Comparison of ENCODE assay signal across 8 mouse cellular contexts in the genomic region with DNA sequence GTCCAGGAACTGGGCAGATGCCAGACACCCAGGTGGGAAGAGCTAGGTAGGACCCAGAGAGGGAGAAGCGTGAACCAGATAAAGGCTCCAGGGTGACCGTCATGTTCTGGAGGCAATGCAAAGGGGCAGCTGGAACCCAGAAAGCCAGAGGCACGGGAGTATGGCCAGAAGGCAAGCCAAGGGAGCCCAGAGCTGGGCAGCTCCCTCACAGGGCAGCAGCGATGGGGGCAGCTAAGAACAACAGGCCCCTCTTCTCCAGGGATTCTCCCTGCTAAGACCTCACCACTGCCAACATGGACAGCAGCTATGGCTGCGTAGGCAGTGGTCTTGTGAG. TPM values are rescaled to one million over a fixed set of nuclear protein-coding genes. Genes with fewer than 3 reads are reported as not detected.
DNase-seq lines count a peak whose midpoint lies in the region; ATAC-seq lines count a peak whose summit lies in the region.

No protein-coding gene starts in this region.

- no peaks in the 10 kb centered on the region for H3K9me3 ChIP-seq in kidney, embryonic 14.5 days (ENCODE audit: control insufficient read depth, low read length)
- no peaks in the 10 kb centered on the region for H3K9me3 ChIP-seq in embryonic facial prominence, embryonic 12.5 days
- no peaks in the 10 kb centered on the region for H3K9me3 ChIP-seq in hindbrain, embryonic 13.5 days
- no peaks in the 10 kb centered on the region for H3K9me3 ChIP-seq in midbrain, embryonic 13.5 days

- H3K36me3 ChIP-seq in kidney, embryonic 14.5 days (ENCODE audit: control insufficient read depth, insufficient read depth, low read length): peaks cover 12% of the 10 kb centered on the region; the same call in 1 of the 2 replicates
- H3K36me3 ChIP-seq in embryonic facial prominence, embryonic 12.5 days: no peaks in the 10 kb centered on the region
- H3K36me3 ChIP-seq in hindbrain, embryonic 13.5 days: peaks cover 38% of the 10 kb centered on the region
- peaks cover 39% of the 10 kb centered on the region for H3K36me3 ChIP-seq in midbrain, embryonic 13.5 days

- H3K4me2 ChIP-seq in kidney, embryonic 14.5 days (replicated peaks; ENCODE audit: low read depth, low read length): peak overlapping the region; percentile 55
- H3K4me2 ChIP-seq in embryonic facial prominence, embryonic 12.5 days (replicated peaks): peak overlapping the region; percentile 60
- peak overlapping the region; percentile 59 for H3K4me2 ChIP-seq in hindbrain, embryonic 13.5 days
- peak overlapping the region; percentile 53; the same call in 1 of the 2 replicates for H3K4me2 ChIP-seq in midbrain, embryonic 13.5 days (replicated peaks)

- H3K27ac ChIP-seq in kidney, embryonic 14.5 days (ENCODE audit: low read depth, low read length): peak overlapping the region; percentile 57; the same call in 1 of the 2 replicates
- no peak overlapping the region for H3K27ac ChIP-seq in embryonic facial prominence, embryonic 12.5 days
- H3K27ac ChIP-seq in hindbrain, embryonic 13.5 days: peak overlapping the region; percentile 92
- peak overlapping the region; percentile 74 for H3K27ac ChIP-seq in midbrain, embryonic 13.5 days

- no peak for DNase-seq in kidney, postnatal 14 days
- DNase-seq in embryo, embryonic 10 days (ENCODE audit: low spot score): no peak
- DNase-seq in thymus, postnatal 36 days: no peak
- DNase-seq in cerebellum, adult 8-10 months: no peak

- H3K9ac ChIP-seq in kidney, embryonic 14.5 days (ENCODE audit: low read depth, low read length): no peak overlapping the region
- H3K9ac ChIP-seq in embryonic facial prominence, embryonic 12.5 days: 0 out of 2 replicates have a peak overlapping the region, but pooled peaks have one; percentile 63
- H3K9ac ChIP-seq in hindbrain, embryonic 13.5 days: peak overlapping the region; percentile 75; the same call in 1 of the 2 replicates
- 0 out of 2 replicates have a peak overlapping the region, but pooled peaks have one; percentile 64 for H3K9ac ChIP-seq in midbrain, embryonic 13.5 days (replicated peaks)

- ATAC-seq in kidney, embryonic 14.5 days (ENCODE audit: low FRiP score, low TSS enrichment): no peak
- ATAC-seq in embryonic facial prominence, embryonic 12.5 days (ENCODE audit: insufficient number of reproducible peaks, insufficient read depth, low FRiP score, low TSS enrichment): no peak
- ATAC-seq in hindbrain, embryonic 13.5 days (ENCODE audit: low FRiP score): peak; percentile 33
- 0 out of 2 replicates have a peak, but pooled peaks have one; percentile 9 for ATAC-seq in midbrain, embryonic 13.5 days

- no peak overlapping the region for H3K4me3 ChIP-seq in kidney, embryonic 14.5 days (ENCODE audit: low read length)
- H3K4me3 ChIP-seq in embryonic facial prominence, embryonic 12.5 days: peak overlapping the region; percentile 20; the same call in 1 of the 2 replicates
- H3K4me3 ChIP-seq in hindbrain, embryonic 13.5 days: peak overlapping the region; percentile 28; the same call in 1 of the 2 replicates
- no peak overlapping the region for H3K4me3 ChIP-seq in midbrain, embryonic 13.5 days (replicated peaks)

- WGBS in kidney, embryonic 14.5 days: 35% methylated on average over 5 of the region's 5 CpGs
- 46% methylated on average over 5 of the region's 5 CpGs for WGBS in embryonic facial prominence, embryonic 12.5 days
- 27% methylated on average over 5 of the region's 5 CpGs for WGBS in hindbrain, embryonic 13.5 days
- 48% methylated on average over 5 of the region's 5 CpGs for WGBS in midbrain, embryonic 13.5 days

- H3K27me3 ChIP-seq in kidney, embryonic 14.5 days (ENCODE audit: control insufficient read depth, insufficient read depth, low read length): no peaks in the 10 kb centered on the region; the same call in 1 of the 2 replicates
- H3K27me3 ChIP-seq in embryonic facial prominence, embryonic 12.5 days: peaks cover 18% of the 10 kb centered on the region
- H3K27me3 ChIP-seq in hindbrain, embryonic 13.5 days: no peaks in the 10 kb centered on the region
- peaks cover 5% of the 10 kb centered on the region for H3K27me3 ChIP-seq in midbrain, embryonic 13.5 days

- H3K4me1 ChIP-seq in kidney, embryonic 14.5 days (ENCODE audit: control insufficient read depth, insufficient read depth, low read length): peaks cover 30% of the 10 kb centered on the region
- H3K4me1 ChIP-seq in embryonic facial prominence, embryonic 12.5 days: peaks cover 21% of the 10 kb centered on the region
- peaks cover 43% of the 10 kb centered on the region for H3K4me1 ChIP-seq in hindbrain, embryonic 13.5 days (replicated peaks)
- H3K4me1 ChIP-seq in midbrain, embryonic 13.5 days (replicated peaks): peaks cover 32% of the 10 kb centered on the region

RNA-seq across cellular contexts. Expression of a gene that starts 21.5 kb away (rescaled TPM):
- 4.6 and 5.7 TPM in 2 replicates for polyA plus RNA-seq in kidney, embryonic 14.5 days (2014; fragmentation: Nextera tagmentation; extraction: Ambion mirVana)
- polyA plus RNA-seq in embryonic facial prominence, embryonic 12.5 days (2016; fragmentation: Nextera tagmentation; extraction: Ambion mirVana): 4.5 and 5.2 TPM in 2 replicates
- polyA plus RNA-seq in hindbrain, embryonic 13.5 days (2015; fragmentation: Nextera tagmentation; extraction: Ambion mirVana): 12.8 and 14.2 TPM in 2 replicates
- 9.0 and 10.3 TPM in 2 replicates for polyA plus RNA-seq in midbrain, embryonic 13.5 days (2015; fragmentation: Nextera tagmentation; extraction: Ambion mirVana)

RNA-seq across cellular contexts. Expression of a gene that starts 34.7 kb away (rescaled TPM):
- 6.3 and 12.0 TPM in 2 replicates for polyA plus RNA-seq in kidney, embryonic 14.5 days (2014; fragmentation: Nextera tagmentation; extraction: Ambion mirVana)
- polyA plus RNA-seq in embryonic facial prominence, embryonic 12.5 days (2016; fragmentation: Nextera tagmentation; extraction: Ambion mirVana): 6.7 and 7.6 TPM in 2 replicates
- 9.8 and 10.2 TPM in 2 replicates for polyA plus RNA-seq in hindbrain, embryonic 13.5 days (2015; fragmentation: Nextera tagmentation; extraction: Ambion mirVana)
- 7.0 and 7.8 TPM in 2 replicates for polyA plus RNA-seq in midbrain, embryonic 13.5 days (2015; fragmentation: Nextera tagmentation; extraction: Ambion mirVana)

Comparison
In these comparisons a context has a peak if more than half of its experiments do, and no peak if none do; other contexts are left out.
1. ATAC-seq: peak in hindbrain, embryonic 13.5 days (single experiment) and midbrain, embryonic 13.5 days (single experiment); none in kidney, embryonic 14.5 days (single experiment) and embryonic facial prominence, embryonic 12.5 days (single experiment).
2. H3K4me3 ChIP-seq: peak in embryonic facial prominence, embryonic 12.5 days (single experiment) and hindbrain, embryonic 13.5 days (single experiment); none in kidney, embryonic 14.5 days (single experiment) and midbrain, embryonic 13.5 days (single experiment).
3. Peak in every context shown above with its lines, with median percentiles within 50 percentile points of each other: H3K4me2 ChIP-seq.